Mouse (Mus musculus) spleen, adult 2 months (tissue): ENCODE measurements around the gene Gabrr2.

Source experiments
- CTCF ChIP-seq: fragments of 200-500 bp; IDR thresholded peaks from 2 replicates; pipeline ENCODE4 v1.5.1; 2011; ENCODE audit warnings: mild to moderate bottlenecking, inconsistent platforms; ENCODE audit not compliant: insufficient read depth, insufficient read length, insufficient replicate concordance; ENCODE audit errors: extremely low read depth
- POLR2A ChIP-seq: fragments of 200-500 bp; IDR thresholded peaks from 2 replicates; pipeline ENCODE4 v1.6.1; 2011; ENCODE audit warnings: low read depth, low read length, inconsistent platforms

- TF ChIP-seq CTCF, result no peak
- TF ChIP-seq POLR2A, result no peak
Observed at GRCm38 (mm10) chr4:33067826-33068225, 5.0 kb downstream of the Gabrr2 start.
